Mouse (Mus musculus) forebrain, embryonic 11.5 days (tissue): ENCODE measurements around the gene Pex3. TPM values are rescaled to one million over a fixed set of nuclear protein-coding genes. Genes with fewer than 3 reads are reported as not detected.

Experiments used
- ATAC-seq: fragments of 200-750 bp; cut with Nextera tagmentation; replicated peaks from 2 replicates; pipeline ENCODE4 v1.8.0; 2017; ENCODE audit warnings: moderate TSS enrichment; ENCODE audit not compliant: low FRiP score
- DNase-seq: peaks from one replicate; pipeline ENCODE4 v3.0.0-alpha.2; 2017; ENCODE audit warnings: low spot score
- H3K27ac ChIP-seq: fragments of 300-500 bp; sonication (generic); 2 replicates; pipeline ENCODE4 v1.5.1; 2014; ENCODE audit warnings: low read depth, low read length
- H3K27me3 ChIP-seq: fragments of 300-500 bp; sonication (generic); 2 replicates; pipeline ENCODE4 v1.6.1; 2014; ENCODE audit warnings: mild to moderate bottlenecking, low read length, mixed read lengths; ENCODE audit not compliant: control insufficient read depth, insufficient read depth
- H3K36me3 ChIP-seq: fragments of 300-500 bp; sonication (generic); 2 replicates; pipeline ENCODE4 v1.6.1; 2014; ENCODE audit warnings: mild to moderate bottlenecking, low read length, moderate library complexity, mixed read lengths; ENCODE audit not compliant: control insufficient read depth, insufficient read depth
- H3K4me1 ChIP-seq: fragments of 300-500 bp; sonication (generic); replicated peaks from 2 replicates; pipeline ENCODE4 v1.6.1; 2014; ENCODE audit warnings: low read length, mixed read lengths; ENCODE audit not compliant: control insufficient read depth, insufficient read depth
- H3K4me2 ChIP-seq: fragments of 300-500 bp; sonication (generic); 2 replicates; pipeline ENCODE4 v1.6.1; 2014; ENCODE audit warnings: low read depth, mild to moderate bottlenecking, low read length, moderate library complexity, mixed read lengths; ENCODE audit not compliant: severe bottlenecking
- H3K4me3 ChIP-seq: fragments of 300-500 bp; sonication (generic); 2 replicates; pipeline ENCODE4 v1.5.1; 2014; ENCODE audit warnings: low read depth, low read length
- H3K9ac ChIP-seq: fragments of 300-500 bp; sonication (generic); 2 replicates; pipeline ENCODE4 v1.6.1; 2014; ENCODE audit warnings: low read length
- H3K9me3 ChIP-seq: fragments of 300-500 bp; sonication (generic); 2 replicates; pipeline ENCODE4 v1.6.1; 2016; ENCODE audit warnings: low read length, mixed read lengths; ENCODE audit not compliant: control insufficient read depth
- WGBS: fragments of 180-500 bp; shearing (Covaris S2); extraction: QIAGEN DNeasy Blood & Tissue Kit; methylation state at CpG from one replicate; pipeline ENCODE4 v1.1.7; 2014; 5-methylcytosine and 5-hydroxymethylcytosine counted together
- polyA plus RNA-seq: library from polyadenylated mRNA; unstranded; fragments of >200 nt; fragmentation: Nextera tagmentation; extraction: Ambion mirVana; gene quantifications from 2 replicates; pipeline ENCODE4 v1.2.1, GENCODE M21; 2014

Pex3 gene
- polyA plus RNA-seq, 1 experiment from 2014 or later = 25.0 TPM

- no peak overlapping the region for H3K4me2 ChIP-seq
- H3K4me1 ChIP-seq = no peaks in the 10 kb centered on the region
- no peaks in the 10 kb centered on the region for H3K36me3 ChIP-seq
- ATAC-seq (no peak), DNase-seq (no peak)
- no peaks in the 10 kb centered on the region for H3K27me3 ChIP-seq
- H3K4me3 ChIP-seq = no peak overlapping the region
- no peak overlapping the region for H3K9ac ChIP-seq
- H3K9me3 ChIP-seq = no peaks in the 10 kb centered on the region
- WGBS = 82% methylated on average over 7 of the region's 7 CpGs
- no peak overlapping the region for H3K27ac ChIP-seq
Observed at GRCm38 (mm10) chr10:13577123-13577522, 24.2 kb upstream of the Pex3 start.

GRCm38 (mm10) chr10:13572410-13572809 is 19.5 kb upstream of the Pex3 start:
- Histone ChIP-seq H3K36me3 (no peaks in the 10 kb centered on the region), H3K4me2 (no peak overlapping the region), H3K27ac (no peak overlapping the region), H3K4me3 (no peak overlapping the region), H3K9ac (no peak overlapping the region), H3K27me3 (peaks cover 8% of the 10 kb centered on the region), H3K4me1 (no peaks in the 10 kb centered on the region; the same call in 1 of the 2 replicates), H3K9me3 (no peaks in the 10 kb centered on the region)
- ATAC-seq (no peak), DNase-seq (no peak)
- 91% methylated on average over 6 of the region's 6 CpGs for WGBS

GRCm38 (mm10) chr10:13572003-13572402 is 19.1 kb upstream of the Pex3 start:
- DNase-seq (no peak), ATAC-seq (no peak)
- Histone ChIP-seq H3K27me3 (peaks cover 8% of the 10 kb centered on the region), H3K9ac (no peak overlapping the region), H3K36me3 (no peaks in the 10 kb centered on the region), H3K9me3 (no peaks in the 10 kb centered on the region), H3K4me1 (no peaks in the 10 kb centered on the region; the same call in 1 of the 2 replicates), H3K4me2 (no peak overlapping the region), H3K27ac (no peak overlapping the region), H3K4me3 (no peak overlapping the region)
- WGBS = 76% methylated on average over 10 of the region's 10 CpGs

- H3K27ac ChIP-seq = no peak overlapping the region
- H3K4me2 ChIP-seq = no peak overlapping the region
- WGBS = 78% methylated on average over 9 of the region's 9 CpGs
- H3K36me3 ChIP-seq = no peaks in the 10 kb centered on the region
- ATAC-seq (no peak), DNase-seq (no peak)
- H3K27me3 ChIP-seq = peaks cover 8% of the 10 kb centered on the region
- H3K9ac ChIP-seq = no peak overlapping the region
- no peaks in the 10 kb centered on the region; the same call in 1 of the 2 replicates for H3K4me1 ChIP-seq
- H3K4me3 ChIP-seq = no peak overlapping the region
- no peaks in the 10 kb centered on the region for H3K9me3 ChIP-seq
Observed at GRCm38 (mm10) chr10:13570697-13571538, 18.0 kb upstream of the Pex3 start.

- peak; percentile 81 for ATAC-seq
- H3K27me3 ChIP-seq = peaks cover 8% of the 10 kb centered on the region
Observed at GRCm38 (mm10) chr10:13569818-13570217, 16.9 kb upstream of the Pex3 start.

GRCm38 (mm10) chr10:13566393-13566792 is 13.5 kb upstream of the Pex3 start:
- Histone ChIP-seq H3K27ac (no peak overlapping the region), H3K27me3 (peaks cover 8% of the 10 kb centered on the region), H3K4me2 (no peak overlapping the region), H3K9me3 (no peaks in the 10 kb centered on the region), H3K9ac (no peak overlapping the region), H3K4me3 (no peak overlapping the region), H3K4me1 (no peaks in the 10 kb centered on the region; the same call in 1 of the 2 replicates), H3K36me3 (peaks cover 3% of the 10 kb centered on the region; the same call in 1 of the 2 replicates)
- ATAC-seq (no peak), DNase-seq (no peak)
- 65% methylated on average over 13 of the region's 13 CpGs for WGBS

More at GRCm38 (mm10) chr10:13569818-13570217, 16.9 kb upstream of the Pex3 start:
- Histone ChIP-seq H3K27ac (no peak overlapping the region), H3K4me1 (no peaks in the 10 kb centered on the region; the same call in 1 of the 2 replicates), H3K9ac (no peak overlapping the region), H3K9me3 (no peaks in the 10 kb centered on the region), H3K36me3 (no peaks in the 10 kb centered on the region), H3K4me2 (no peak overlapping the region), H3K4me3 (no peak overlapping the region)
- 29% methylated on average over 7 of the region's 7 CpGs for WGBS
- DNase-seq = peak; percentile 57

- Histone ChIP-seq H3K9me3 (no peaks in the 10 kb centered on the region), H3K27ac (no peak overlapping the region), H3K4me3 (no peak overlapping the region), H3K36me3 (peaks cover 3% of the 10 kb centered on the region; the same call in 1 of the 2 replicates), H3K9ac (no peak overlapping the region), H3K4me2 (peak overlapping the region; percentile 26; the same call in 1 of the 2 replicates), H3K4me1 (no peaks in the 10 kb centered on the region; the same call in 1 of the 2 replicates), H3K27me3 (peaks cover 8% of the 10 kb centered on the region)
- DNase-seq (no peak), ATAC-seq (no peak)
- WGBS = 68% methylated on average over 8 of the region's 8 CpGs
Observed at GRCm38 (mm10) chr10:13565080-13565448, 12.1 kb upstream of the Pex3 start.

- peak overlapping the region; percentile 26; the same call in 1 of the 2 replicates for H3K4me2 ChIP-seq
Observed at GRCm38 (mm10) chr10:13564364-13565079, 11.6 kb upstream of the Pex3 start.

More at GRCm38 (mm10) chr10:13564364-13565079, 11.6 kb upstream of the Pex3 start:
- ATAC-seq (peak; percentile 72), DNase-seq (peak; percentile 85)
- Histone ChIP-seq H3K9ac (no peak overlapping the region), H3K27me3 (peaks cover 8% of the 10 kb centered on the region), H3K4me3 (no peak overlapping the region), H3K36me3 (peaks cover 3% of the 10 kb centered on the region; the same call in 1 of the 2 replicates), H3K9me3 (no peaks in the 10 kb centered on the region), H3K27ac (no peak overlapping the region), H3K4me1 (no peaks in the 10 kb centered on the region; the same call in 1 of the 2 replicates)
- WGBS = 27% methylated on average over 24 of the region's 24 CpGs
